Mouse (Mus musculus): ENCODE data around the gene Osbpl8.

- no peak for TF ChIP-seq CTCF (IDR thresholded peaks at IDR 0.05; ENCODE audit: extremely low read depth, insufficient read length, insufficient replicate concordance, low read depth, low read length)
- TF ChIP-seq POLR2A (IDR thresholded peaks at IDR 0.05; ENCODE audit: low read depth, low read length): no peak
Measured at GRCm38 (mm10) chr10:111214696-111215095, 50.1 kb downstream of the Osbpl8 start.
